Mouse (Mus musculus): ENCODE data around the gene Tenm2. TPM values are rescaled to one million over a fixed set of nuclear protein-coding genes. Genes with fewer than 3 reads are reported as not detected.

Gene Tenm2
- polyA plus RNA-seq, 1 experiment from 2014 or later = 1.9 TPM

DNA sequence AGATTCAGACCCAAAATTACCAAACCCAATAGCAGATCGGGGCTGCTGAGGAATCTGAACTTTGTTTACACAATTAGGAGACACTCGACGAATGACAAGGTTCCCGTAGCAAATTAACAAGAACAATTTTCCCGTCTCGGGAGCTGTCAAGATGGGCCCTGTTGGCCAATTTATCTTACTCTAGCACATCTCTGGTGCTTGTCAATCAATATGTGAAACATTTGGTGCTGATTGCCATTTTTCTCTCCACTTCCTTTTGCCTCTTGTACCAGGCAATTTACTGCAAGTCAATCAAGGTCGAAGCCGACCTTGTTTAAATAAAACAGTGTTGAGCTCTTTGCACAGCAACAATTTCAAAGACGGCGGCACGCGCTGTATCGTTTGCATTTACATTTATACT lies 824.9 kb downstream of the Tenm2 start:
- ATAC-seq (ENCODE audit: insufficient read depth, low FRiP score) = no peak
- Histone ChIP-seq H3K4me1 (ENCODE audit: control insufficient read depth, insufficient read depth, low read length) (no peaks in the 10 kb centered on the region), H3K27me3 (ENCODE audit: control insufficient read depth, insufficient read depth, low read length) (no peaks in the 10 kb centered on the region), H3K27ac (ENCODE audit: low read length) (no peak overlapping the region), H3K9me3 (replicated peaks; ENCODE audit: control insufficient read depth, low read length) (no peaks in the 10 kb centered on the region), H3K9ac (ENCODE audit: low read length) (no peak overlapping the region), H3K4me2 (ENCODE audit: low read depth, low read length) (no peak overlapping the region), H3K4me3 (replicated peaks; ENCODE audit: low read length) (no peak overlapping the region), H3K36me3 (ENCODE audit: control insufficient read depth, insufficient read depth, low read length) (no peaks in the 10 kb centered on the region)
- WGBS = 31% methylated on average over 13 of the region's 13 CpGs

DNA sequence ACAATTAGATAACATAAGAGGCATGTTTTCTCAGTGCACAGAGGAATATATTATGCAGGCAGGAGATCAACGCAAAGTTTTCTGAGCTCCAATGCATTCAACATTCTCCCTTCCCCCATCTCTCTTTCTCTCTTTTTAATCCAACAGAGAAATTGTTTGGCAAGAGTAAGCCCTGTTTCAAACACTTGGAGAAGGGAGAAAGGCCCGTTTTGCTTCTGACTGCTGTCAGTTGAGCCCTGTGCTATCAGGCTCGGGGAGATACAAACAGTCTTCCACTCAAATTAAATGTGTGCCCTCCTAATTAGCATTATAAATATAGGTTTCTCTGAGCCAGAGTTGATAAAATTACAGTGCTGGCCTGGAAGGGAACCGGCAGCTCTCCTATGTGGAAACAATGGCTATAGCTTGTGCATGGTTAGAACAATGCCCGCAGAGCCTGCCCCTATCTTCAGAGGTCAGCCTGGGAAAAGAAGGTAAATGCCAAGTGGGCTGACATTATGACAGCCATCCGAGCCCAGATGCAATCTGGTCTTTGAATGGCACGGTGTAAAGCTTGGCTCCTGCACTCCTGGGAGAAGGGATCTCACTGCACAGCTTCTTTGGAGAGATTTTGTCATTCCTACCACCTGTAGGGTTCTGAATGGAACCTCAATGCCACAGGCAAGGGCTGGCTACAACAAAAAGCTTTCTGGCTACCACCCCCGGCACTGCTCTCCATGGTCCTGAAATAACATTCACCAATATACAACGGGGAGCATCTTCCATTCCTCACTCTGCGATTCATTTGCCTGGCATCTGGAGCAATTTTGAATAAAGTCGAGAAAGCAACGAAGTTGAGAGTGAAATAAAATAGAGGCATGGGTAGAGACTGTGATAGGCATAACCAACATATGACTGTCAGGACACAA lies 839.7 kb downstream of the Tenm2 start:
- H3K9me3 ChIP-seq (replicated peaks; ENCODE audit: control insufficient read depth, low read length) = no peaks in the 10 kb centered on the region
- no peak overlapping the region for H3K9ac ChIP-seq (ENCODE audit: low read length)
- ATAC-seq (ENCODE audit: insufficient read depth, low FRiP score) = no peak
- no peaks in the 10 kb centered on the region for H3K4me1 ChIP-seq (ENCODE audit: control insufficient read depth, insufficient read depth, low read length)
- H3K27me3 ChIP-seq (ENCODE audit: control insufficient read depth, insufficient read depth, low read length) = no peaks in the 10 kb centered on the region
- H3K4me3 ChIP-seq (replicated peaks; ENCODE audit: low read length) = no peak overlapping the region
- H3K4me2 ChIP-seq (ENCODE audit: low read depth, low read length) = no peak overlapping the region
- WGBS = 42% methylated on average over 12 of the region's 12 CpGs
- H3K36me3 ChIP-seq (ENCODE audit: control insufficient read depth, insufficient read depth, low read length) = no peaks in the 10 kb centered on the region
- no peak overlapping the region for H3K27ac ChIP-seq (ENCODE audit: low read length)

DNA sequence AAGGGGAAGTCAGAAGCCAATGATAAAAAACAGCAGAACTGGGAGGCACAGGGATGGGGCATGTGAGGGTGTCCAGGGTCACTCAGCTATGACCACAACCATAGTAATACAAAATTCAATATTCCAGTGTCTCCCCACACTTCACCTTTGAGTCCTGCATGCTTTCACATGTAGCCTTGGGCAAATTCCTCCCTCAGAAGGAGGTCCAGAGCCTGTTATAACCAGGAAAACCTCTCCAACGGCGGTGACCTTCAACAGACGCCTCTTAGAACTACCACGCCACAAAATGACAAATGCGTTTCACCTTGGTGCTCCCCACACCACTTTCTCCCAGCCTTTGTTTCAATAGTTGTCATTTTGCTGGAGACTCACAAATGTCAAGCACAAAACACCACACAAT lies 851.1 kb downstream of the Tenm2 start:
- Histone ChIP-seq H3K36me3 (ENCODE audit: control insufficient read depth, insufficient read depth, low read length) (no peaks in the 10 kb centered on the region), H3K9me3 (replicated peaks; ENCODE audit: control insufficient read depth, low read length) (no peaks in the 10 kb centered on the region), H3K4me3 (replicated peaks; ENCODE audit: low read length) (no peak overlapping the region), H3K4me1 (ENCODE audit: control insufficient read depth, insufficient read depth, low read length) (peaks cover 4% of the 10 kb centered on the region), H3K4me2 (ENCODE audit: low read depth, low read length) (no peak overlapping the region), H3K9ac (ENCODE audit: low read length) (no peak overlapping the region), H3K27ac (ENCODE audit: low read length) (no peak overlapping the region), H3K27me3 (ENCODE audit: control insufficient read depth, insufficient read depth, low read length) (no peaks in the 10 kb centered on the region)
- ATAC-seq (ENCODE audit: insufficient read depth, low FRiP score) = no peak
- 87% methylated on average over 5 of the region's 5 CpGs for whole genome bisulfite sequencing

DNA sequence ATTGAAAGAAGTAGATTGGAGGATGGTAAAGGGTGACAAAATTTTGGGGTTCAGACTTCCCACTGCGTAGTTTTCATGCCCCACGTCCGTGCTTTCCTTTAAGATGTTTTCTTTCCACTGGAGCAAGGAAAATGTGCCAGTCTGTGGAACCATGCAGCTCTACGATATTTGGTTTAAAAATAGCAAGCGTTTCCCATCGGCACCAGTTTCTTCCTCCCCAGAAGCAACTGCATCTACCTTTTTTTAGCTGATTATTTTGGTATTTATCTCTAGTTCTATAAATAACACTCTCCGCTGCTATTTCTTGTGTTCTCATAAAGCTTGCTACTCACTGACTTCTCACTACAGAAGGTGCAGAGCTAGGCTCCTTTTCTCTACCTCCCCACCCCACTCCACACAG lies 864.0 kb downstream of the Tenm2 start:
- Histone ChIP-seq H3K4me3 (replicated peaks; ENCODE audit: low read length) (no peak overlapping the region), H3K27me3 (ENCODE audit: control insufficient read depth, insufficient read depth, low read length) (no peaks in the 10 kb centered on the region), H3K4me1 (ENCODE audit: control insufficient read depth, insufficient read depth, low read length) (no peaks in the 10 kb centered on the region), H3K9me3 (replicated peaks; ENCODE audit: control insufficient read depth, low read length) (no peaks in the 10 kb centered on the region), H3K4me2 (ENCODE audit: low read depth, low read length) (no peak overlapping the region), H3K9ac (ENCODE audit: low read length) (no peak overlapping the region), H3K36me3 (ENCODE audit: control insufficient read depth, insufficient read depth, low read length) (no peaks in the 10 kb centered on the region), H3K27ac (ENCODE audit: low read length) (no peak overlapping the region)
- 91% methylated on average over 7 of the region's 7 CpGs for WGBS
- no peak for ATAC-seq (ENCODE audit: insufficient read depth, low FRiP score)

DNA sequence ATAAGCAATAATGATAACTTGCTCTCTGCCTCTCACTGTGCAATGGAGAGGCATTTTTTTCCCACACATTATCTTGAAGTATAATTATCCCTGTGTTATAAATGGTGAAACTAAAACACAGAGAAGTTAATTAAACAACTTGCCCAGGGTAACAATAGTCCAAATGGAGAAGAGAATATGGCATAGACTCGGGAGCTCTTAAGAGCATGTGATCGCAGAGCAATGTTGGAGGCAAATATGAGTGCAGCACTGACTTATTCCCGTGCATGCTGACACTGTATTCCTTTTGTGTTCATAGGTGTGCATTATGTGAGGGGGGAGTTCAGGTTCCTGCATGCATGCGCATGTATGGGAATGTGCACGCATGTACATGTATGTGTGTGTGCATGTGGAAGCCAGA lies 870.7 kb downstream of the Tenm2 start:
- H3K36me3 ChIP-seq (ENCODE audit: control insufficient read depth, insufficient read depth, low read length) = no peaks in the 10 kb centered on the region
- ATAC-seq (ENCODE audit: insufficient read depth, low FRiP score) = no peak
- H3K4me3 ChIP-seq (replicated peaks; ENCODE audit: low read length) = no peak overlapping the region
- H3K9ac ChIP-seq (ENCODE audit: low read length) = no peak overlapping the region
- H3K4me2 ChIP-seq (ENCODE audit: low read depth, low read length) = no peak overlapping the region
- H3K9me3 ChIP-seq (replicated peaks; ENCODE audit: control insufficient read depth, low read length) = no peaks in the 10 kb centered on the region
- 90% methylated on average over 5 of the region's 5 CpGs for WGBS
- no peaks in the 10 kb centered on the region for H3K27me3 ChIP-seq (ENCODE audit: control insufficient read depth, insufficient read depth, low read length)
- H3K4me1 ChIP-seq (ENCODE audit: control insufficient read depth, insufficient read depth, low read length) = no peaks in the 10 kb centered on the region
- H3K27ac ChIP-seq (ENCODE audit: low read length) = no peak overlapping the region

DNA sequence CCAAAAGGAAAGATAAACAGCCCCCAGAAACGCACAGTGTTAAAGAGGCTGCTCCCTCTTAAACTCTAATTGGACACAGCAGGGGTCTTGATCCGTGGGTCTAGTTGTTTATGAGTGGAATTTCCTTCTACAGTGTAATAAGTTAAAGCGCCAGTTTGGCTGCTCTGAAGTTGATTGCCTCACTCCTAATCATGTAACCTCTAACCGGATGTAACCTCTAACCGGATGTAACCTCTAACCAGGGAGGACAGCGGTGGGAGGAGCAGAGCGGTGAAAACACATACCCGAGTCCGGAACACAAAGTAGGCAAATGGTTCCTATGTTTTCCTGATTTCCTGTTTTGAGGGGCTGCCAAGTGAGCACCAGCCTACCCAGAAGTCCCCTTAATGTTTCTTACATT lies 871.3 kb downstream of the Tenm2 start:
- no peak overlapping the region for H3K4me3 ChIP-seq (replicated peaks; ENCODE audit: low read length)
- no peaks in the 10 kb centered on the region for H3K36me3 ChIP-seq (ENCODE audit: control insufficient read depth, insufficient read depth, low read length)
- H3K27ac ChIP-seq (ENCODE audit: low read length) = no peak overlapping the region
- no peak for ATAC-seq (ENCODE audit: insufficient read depth, low FRiP score)
- WGBS = 50% methylated on average over 9 of the region's 9 CpGs
- H3K9ac ChIP-seq (ENCODE audit: low read length) = no peak overlapping the region
- no peak overlapping the region for H3K4me2 ChIP-seq (ENCODE audit: low read depth, low read length)
- H3K4me1 ChIP-seq (ENCODE audit: control insufficient read depth, insufficient read depth, low read length) = no peaks in the 10 kb centered on the region
- no peaks in the 10 kb centered on the region for H3K9me3 ChIP-seq (replicated peaks; ENCODE audit: control insufficient read depth, low read length)
- H3K27me3 ChIP-seq (ENCODE audit: control insufficient read depth, insufficient read depth, low read length) = no peaks in the 10 kb centered on the region

DNA sequence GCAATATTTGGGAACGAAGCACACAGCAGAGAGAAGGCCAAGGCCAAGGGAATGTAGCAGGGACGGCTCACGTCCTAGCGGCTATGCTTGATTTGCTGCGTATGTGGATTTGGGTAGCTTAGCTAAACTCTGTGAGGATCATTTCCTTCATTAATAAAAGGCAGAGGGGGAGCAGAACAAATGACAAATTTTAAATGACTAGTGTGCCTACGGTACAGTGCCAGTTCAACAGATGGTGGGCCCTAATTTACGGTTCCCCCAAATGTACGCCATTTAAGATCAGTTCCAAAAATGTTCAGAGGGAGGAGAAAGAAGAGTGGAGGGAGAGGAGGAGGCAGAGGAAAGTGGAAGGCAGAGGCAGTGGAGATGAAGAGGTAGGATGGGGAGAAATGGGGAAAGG lies 873.2 kb downstream of the Tenm2 start:
- Histone ChIP-seq H3K27ac (ENCODE audit: low read length) (no peak overlapping the region), H3K9me3 (replicated peaks; ENCODE audit: control insufficient read depth, low read length) (no peaks in the 10 kb centered on the region), H3K4me1 (ENCODE audit: control insufficient read depth, insufficient read depth, low read length) (no peaks in the 10 kb centered on the region), H3K27me3 (ENCODE audit: control insufficient read depth, insufficient read depth, low read length) (no peaks in the 10 kb centered on the region), H3K4me2 (ENCODE audit: low read depth, low read length) (no peak overlapping the region), H3K4me3 (replicated peaks; ENCODE audit: low read length) (no peak overlapping the region), H3K9ac (ENCODE audit: low read length) (no peak overlapping the region), H3K36me3 (ENCODE audit: control insufficient read depth, insufficient read depth, low read length) (no peaks in the 10 kb centered on the region)
- 82% methylated on average over 8 of the region's 8 CpGs for WGBS
- ATAC-seq (ENCODE audit: insufficient read depth, low FRiP score) = no peak

DNA sequence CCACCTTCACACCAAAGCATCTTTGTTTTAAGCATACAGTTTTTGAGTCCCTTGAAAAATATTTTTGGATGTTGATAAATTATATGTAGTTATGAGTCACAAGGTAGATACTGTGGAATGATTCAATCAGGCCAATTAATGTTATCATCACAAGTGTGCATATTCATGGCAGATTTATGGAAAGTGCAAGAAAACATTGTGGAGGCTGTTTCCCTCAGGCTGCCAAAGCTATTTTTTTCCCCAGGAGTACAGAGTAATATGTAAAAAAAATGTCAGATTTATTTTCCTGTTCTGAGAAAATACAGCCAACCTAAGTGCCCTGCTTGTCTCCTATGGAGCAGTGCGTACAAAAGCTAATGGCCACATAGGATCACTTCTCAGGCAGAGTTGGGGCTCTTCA lies 882.5 kb downstream of the Tenm2 start:
- H3K4me2 ChIP-seq (ENCODE audit: low read depth, low read length) = no peak overlapping the region
- no peaks in the 10 kb centered on the region for H3K27me3 ChIP-seq (ENCODE audit: control insufficient read depth, insufficient read depth, low read length)
- no peak for ATAC-seq (ENCODE audit: insufficient read depth, low FRiP score)
- no peak overlapping the region for H3K4me3 ChIP-seq (replicated peaks; ENCODE audit: low read length)
- H3K9ac ChIP-seq (ENCODE audit: low read length) = no peak overlapping the region
- no peaks in the 10 kb centered on the region for H3K9me3 ChIP-seq (replicated peaks; ENCODE audit: control insufficient read depth, low read length)
- no peak overlapping the region for H3K27ac ChIP-seq (ENCODE audit: low read length)
- no peaks in the 10 kb centered on the region for H3K36me3 ChIP-seq (ENCODE audit: control insufficient read depth, insufficient read depth, low read length)
- no peaks in the 10 kb centered on the region for H3K4me1 ChIP-seq (ENCODE audit: control insufficient read depth, insufficient read depth, low read length)
- WGBS = 70% methylated on average over 1 of the region's 1 CpGs

DNA sequence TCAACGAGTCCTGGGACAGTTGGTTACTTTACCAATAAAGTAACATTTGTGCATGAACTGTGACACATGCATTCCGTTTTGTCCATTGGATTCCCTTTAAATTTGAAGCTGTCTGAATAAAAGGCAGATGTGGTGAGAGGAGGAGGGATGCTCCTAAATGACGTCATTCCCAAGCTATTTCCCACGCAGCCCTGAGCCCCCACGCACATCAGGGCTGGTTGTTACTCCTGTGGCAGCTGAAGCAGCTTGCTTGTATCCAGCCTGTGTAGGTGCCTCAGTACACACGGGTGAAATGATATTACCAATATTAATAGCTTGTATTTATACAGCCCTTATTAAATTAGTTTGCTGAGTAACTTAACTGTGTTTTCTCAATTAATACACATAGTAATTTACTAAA lies 884.0 kb downstream of the Tenm2 start:
- ATAC-seq (ENCODE audit: insufficient read depth, low FRiP score) = no peak
- no peaks in the 10 kb centered on the region for H3K4me1 ChIP-seq (ENCODE audit: control insufficient read depth, insufficient read depth, low read length)

More for the DNA sequence above, 884.0 kb downstream of the Tenm2 start:
- WGBS = 37% methylated on average over 6 of the region's 6 CpGs
- Histone ChIP-seq H3K9me3 (replicated peaks; ENCODE audit: control insufficient read depth, low read length) (no peaks in the 10 kb centered on the region), H3K27ac (ENCODE audit: low read length) (no peak overlapping the region), H3K9ac (ENCODE audit: low read length) (no peak overlapping the region), H3K4me3 (replicated peaks; ENCODE audit: low read length) (no peak overlapping the region), H3K4me2 (ENCODE audit: low read depth, low read length) (no peak overlapping the region), H3K27me3 (ENCODE audit: control insufficient read depth, insufficient read depth, low read length) (no peaks in the 10 kb centered on the region), H3K36me3 (ENCODE audit: control insufficient read depth, insufficient read depth, low read length) (no peaks in the 10 kb centered on the region)
